Mouse (Mus musculus): Measurements from ENCODE around the gene Wasf3. TPM values are rescaled to one million over a fixed set of nuclear protein-coding genes. Genes with fewer than 3 reads are reported as not detected.

Wasf3 gene
- polyA plus RNA-seq (2015; fragmentation: Nextera tagmentation; extraction: Ambion mirVana), result 14.1 and 14.2 TPM in 2 replicates

DNA sequence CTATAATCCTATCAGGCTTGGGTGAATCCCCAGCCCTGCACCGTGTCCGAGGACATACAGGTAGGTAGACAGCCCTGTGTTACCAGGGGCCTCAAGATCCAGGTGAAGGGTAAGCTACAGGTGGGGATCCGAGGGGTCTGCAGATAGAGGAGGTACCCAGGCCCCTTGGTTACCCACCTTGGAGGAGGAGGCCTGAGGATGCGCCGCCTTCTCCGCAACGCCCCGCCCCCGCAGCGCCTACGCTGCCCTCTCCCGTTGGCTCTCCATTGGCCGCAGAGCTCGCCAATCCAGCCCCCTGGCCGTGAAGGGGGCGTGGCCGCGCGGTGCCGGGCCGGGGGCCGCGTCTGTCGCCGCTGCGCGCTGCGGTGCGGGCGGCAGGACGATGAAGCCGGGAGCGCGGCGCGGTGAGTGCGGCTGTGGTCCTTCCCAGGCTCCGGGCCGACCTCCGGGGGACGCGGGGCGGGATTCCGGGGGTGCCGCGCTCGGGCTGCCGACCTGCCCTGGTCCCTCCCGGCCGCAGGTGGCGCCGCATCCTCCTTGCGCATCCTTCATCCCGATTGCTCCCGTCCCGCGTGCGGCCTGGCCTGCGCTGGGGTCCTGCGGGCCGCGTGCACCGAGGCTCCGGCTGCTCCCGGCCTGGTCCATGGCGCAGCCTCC is at the start of gene Wasf3:
Gene Wasf3, plus strand, starts transcription at position 51 of the 657 bp plus-strand sequence.
- H3K4me3 ChIP-seq, result peak within 1 kb of the TSS; percentile 72
- no peaks in the 10 kb centered on the region for H3K36me3 ChIP-seq
- H3K4me2 ChIP-seq, result peak within 1 kb of the TSS; percentile 73
- under 1% methylated on average over 58 of the region's 66 CpGs for WGBS
- peak within 1 kb of the TSS; percentile 86 for H3K9ac ChIP-seq
- peaks cover 7% of the 10 kb centered on the region for H3K4me1 ChIP-seq (replicated peaks)
- ATAC-seq (ENCODE audit: low FRiP score), result peak; percentile 97
- H3K27ac ChIP-seq, result peak within 1 kb of the TSS; percentile 85
- no peaks in the 10 kb centered on the region for H3K27me3 ChIP-seq
- H3K9me3 ChIP-seq, result no peaks in the 10 kb centered on the region

DNA sequence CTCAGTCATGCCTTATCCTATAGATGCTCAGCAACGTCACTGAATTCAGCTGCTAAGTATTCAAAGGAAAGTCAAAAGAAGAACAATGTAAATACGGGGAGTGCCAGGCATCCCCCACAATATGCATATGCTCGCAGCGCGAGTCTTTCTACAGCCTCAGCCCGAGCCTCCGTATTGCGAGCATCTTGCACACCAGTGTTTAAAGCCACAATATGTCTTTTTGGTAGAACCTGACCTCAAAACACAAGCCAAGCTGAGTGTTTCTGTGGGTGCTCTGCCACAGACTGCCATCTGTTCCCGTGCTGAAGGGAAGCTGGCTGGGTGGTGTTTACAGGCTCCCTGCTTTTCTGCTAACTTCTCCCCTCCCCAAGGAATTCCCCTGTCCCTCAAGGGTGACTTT is 46.7 kb upstream of the Wasf3 start:
- Histone ChIP-seq H3K9ac (no peak overlapping the region), H3K4me2 (no peak overlapping the region), H3K36me3 (no peaks in the 10 kb centered on the region), H3K9me3 (no peaks in the 10 kb centered on the region), H3K27ac (no peak overlapping the region), H3K4me3 (no peak overlapping the region), H3K4me1 (replicated peaks) (no peaks in the 10 kb centered on the region), H3K27me3 (no peaks in the 10 kb centered on the region)
- ATAC-seq (ENCODE audit: low FRiP score), result no peak
- 56% methylated on average over 9 of the region's 9 CpGs for WGBS

DNA sequence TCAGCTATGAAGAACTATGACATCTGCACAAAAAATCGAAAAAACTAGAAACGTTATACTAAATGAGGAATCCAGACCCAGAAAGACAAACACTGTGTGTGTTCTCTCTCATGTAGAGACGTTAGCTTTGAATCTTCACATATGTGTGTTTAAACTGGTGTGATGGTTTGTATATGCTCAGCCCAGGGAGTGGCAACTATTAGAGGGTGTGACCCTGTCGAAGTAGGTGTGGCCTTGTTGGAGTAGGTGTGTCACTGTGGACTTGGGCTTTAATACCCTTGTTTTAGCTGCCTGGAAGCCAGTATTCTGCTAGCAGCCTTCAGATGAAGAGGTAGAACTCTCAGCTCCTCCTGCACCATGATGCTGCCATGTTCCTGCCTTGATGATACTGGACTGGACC is 44.7 kb upstream of the Wasf3 start:
- Histone ChIP-seq H3K4me3 (no peak overlapping the region), H3K27ac (no peak overlapping the region), H3K9ac (no peak overlapping the region), H3K27me3 (no peaks in the 10 kb centered on the region), H3K4me1 (replicated peaks) (no peaks in the 10 kb centered on the region), H3K9me3 (no peaks in the 10 kb centered on the region), H3K4me2 (no peak overlapping the region), H3K36me3 (no peaks in the 10 kb centered on the region)
- 87% methylated on average over 4 of the region's 4 CpGs for WGBS
- no peak for ATAC-seq (ENCODE audit: low FRiP score)

DNA sequence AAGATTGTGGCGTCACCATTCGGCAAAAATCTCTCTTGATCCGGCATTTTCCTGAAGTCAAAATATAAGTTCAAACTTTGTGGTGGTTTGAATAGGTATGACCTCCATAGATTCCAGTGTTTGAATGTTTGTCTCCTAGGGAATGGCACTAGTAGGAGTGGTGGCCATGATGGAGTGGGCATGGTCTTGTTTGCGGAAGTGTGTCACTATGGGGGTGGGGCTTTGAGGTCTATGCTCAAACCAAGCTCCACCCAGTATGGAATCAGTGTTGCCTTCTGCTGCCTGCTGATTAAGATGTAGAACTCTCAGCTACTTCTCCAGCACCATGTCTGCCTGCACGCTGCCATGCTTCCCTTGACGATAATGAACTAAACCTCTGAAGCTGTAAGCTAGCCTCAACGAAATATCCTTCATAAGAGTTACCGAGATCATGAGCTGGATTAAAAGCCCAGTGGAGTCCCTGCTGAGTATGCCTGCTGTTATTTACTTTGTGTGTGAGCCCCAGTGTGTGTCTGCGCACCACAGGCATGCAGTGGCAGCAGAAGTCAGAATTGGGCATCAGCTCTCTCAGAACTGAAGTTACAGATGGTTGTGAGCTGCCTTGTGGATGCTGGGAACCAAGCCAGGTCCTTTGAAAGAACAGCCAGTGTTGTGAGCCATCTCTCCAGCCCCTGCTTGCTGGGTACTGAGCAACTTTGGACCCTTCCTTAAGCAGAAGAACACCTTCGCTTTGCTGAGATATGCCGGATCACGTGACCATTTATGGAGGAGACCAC is 39.7 kb upstream of the Wasf3 start:
- Histone ChIP-seq H3K27ac (no peak overlapping the region), H3K4me2 (no peak overlapping the region), H3K36me3 (no peaks in the 10 kb centered on the region), H3K9me3 (no peaks in the 10 kb centered on the region), H3K4me1 (replicated peaks) (no peaks in the 10 kb centered on the region), H3K4me3 (no peak overlapping the region), H3K9ac (no peak overlapping the region), H3K27me3 (no peaks in the 10 kb centered on the region)
- no peak for ATAC-seq (ENCODE audit: low FRiP score)
- WGBS, result 91% methylated on average over 12 of the region's 12 CpGs

GRCm38 (mm10) chr5:146347081-146347480 is 37.7 kb upstream of the Wasf3 start:
- Histone ChIP-seq H3K9me3 (no peaks in the 10 kb centered on the region), H3K9ac (no peak overlapping the region), H3K36me3 (no peaks in the 10 kb centered on the region), H3K4me1 (replicated peaks) (no peaks in the 10 kb centered on the region), H3K4me2 (no peak overlapping the region), H3K27ac (no peak overlapping the region), H3K27me3 (no peaks in the 10 kb centered on the region), H3K4me3 (no peak overlapping the region)
- 91% methylated on average over 6 of the region's 6 CpGs for WGBS
- no peak for ATAC-seq (ENCODE audit: low FRiP score)

DNA sequence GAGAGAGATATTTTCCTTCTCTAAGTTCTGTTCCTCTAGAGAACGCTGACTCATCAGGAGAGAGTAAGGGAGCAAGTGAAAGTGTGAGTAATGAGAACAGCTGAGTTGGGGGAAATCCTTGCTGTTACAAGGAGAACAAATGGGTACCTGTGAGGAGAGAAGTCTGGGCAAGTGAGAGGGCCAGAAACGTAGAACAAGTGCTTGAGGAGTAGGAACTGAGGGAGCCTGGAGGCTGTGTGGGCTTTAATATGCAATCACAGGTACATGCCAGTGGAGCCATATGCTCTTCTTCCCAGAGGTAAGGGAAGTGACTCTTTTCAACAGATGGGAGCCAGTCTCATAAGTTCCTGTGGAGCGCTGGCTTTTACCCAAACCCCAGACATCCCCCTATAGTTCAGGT is 35.6 kb upstream of the Wasf3 start:
- Histone ChIP-seq H3K9me3 (no peaks in the 10 kb centered on the region), H3K4me2 (no peak overlapping the region), H3K27me3 (no peaks in the 10 kb centered on the region), H3K36me3 (no peaks in the 10 kb centered on the region), H3K4me3 (no peak overlapping the region), H3K4me1 (replicated peaks) (no peaks in the 10 kb centered on the region), H3K27ac (no peak overlapping the region), H3K9ac (no peak overlapping the region)
- 86% methylated on average over 3 of the region's 3 CpGs for WGBS
- no peak for ATAC-seq (ENCODE audit: low FRiP score)

GRCm38 (mm10) chr5:146350784-146351183 is 34.0 kb upstream of the Wasf3 start:
- WGBS, result 86% methylated on average over 11 of the region's 11 CpGs
- H3K27me3 ChIP-seq, result no peaks in the 10 kb centered on the region
- no peak for ATAC-seq (ENCODE audit: low FRiP score)

DNA sequence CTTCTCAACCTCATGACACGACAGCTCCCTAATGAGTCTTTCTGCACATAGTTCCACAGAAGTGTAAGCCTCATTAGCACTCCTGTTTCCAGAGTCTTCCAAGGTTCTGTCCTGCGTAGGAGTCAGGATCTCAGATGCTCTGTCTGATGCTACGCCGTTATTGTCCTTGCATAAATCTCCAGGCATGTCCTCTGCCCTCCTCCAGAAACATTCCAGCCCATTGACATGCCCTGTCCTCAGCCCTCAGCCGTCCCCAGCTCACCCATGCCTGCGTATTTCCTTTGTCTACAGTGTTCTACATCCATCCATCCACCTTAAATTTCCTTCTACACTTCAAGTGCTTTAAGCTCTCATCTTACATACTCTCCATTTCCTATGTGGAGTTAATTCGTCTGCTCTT is 32.8 kb upstream of the Wasf3 start:
- H3K27ac ChIP-seq, result no peak overlapping the region
- H3K27me3 ChIP-seq, result no peaks in the 10 kb centered on the region
- no peaks in the 10 kb centered on the region for H3K9me3 ChIP-seq
- H3K4me2 ChIP-seq, result no peak overlapping the region
- no peak overlapping the region for H3K4me3 ChIP-seq
- WGBS, result 89% methylated on average over 7 of the region's 7 CpGs
- no peaks in the 10 kb centered on the region for H3K36me3 ChIP-seq
- no peak for ATAC-seq (ENCODE audit: low FRiP score)
- no peak overlapping the region for H3K9ac ChIP-seq
- no peaks in the 10 kb centered on the region for H3K4me1 ChIP-seq (replicated peaks)

More at GRCm38 (mm10) chr5:146350784-146351183, 34.0 kb upstream of the Wasf3 start:
- no peaks in the 10 kb centered on the region for H3K9me3 ChIP-seq
- H3K27ac ChIP-seq, result no peak overlapping the region
- H3K36me3 ChIP-seq, result no peaks in the 10 kb centered on the region
- H3K4me3 ChIP-seq, result no peak overlapping the region
- no peak overlapping the region for H3K9ac ChIP-seq
- no peak overlapping the region for H3K4me2 ChIP-seq
- H3K4me1 ChIP-seq (replicated peaks), result no peaks in the 10 kb centered on the region

GRCm38 (mm10) chr5:146360386-146360785 is 24.4 kb upstream of the Wasf3 start:
- no peaks in the 10 kb centered on the region for H3K27me3 ChIP-seq
- 36% methylated on average over 10 of the region's 10 CpGs for WGBS
- H3K36me3 ChIP-seq, result no peaks in the 10 kb centered on the region
- H3K9ac ChIP-seq, result no peak overlapping the region
- no peak for ATAC-seq (ENCODE audit: low FRiP score)
- no peak overlapping the region for H3K4me2 ChIP-seq
- H3K27ac ChIP-seq, result no peak overlapping the region
- no peaks in the 10 kb centered on the region for H3K4me1 ChIP-seq (replicated peaks)
- no peaks in the 10 kb centered on the region for H3K9me3 ChIP-seq
- no peak overlapping the region for H3K4me3 ChIP-seq

DNA sequence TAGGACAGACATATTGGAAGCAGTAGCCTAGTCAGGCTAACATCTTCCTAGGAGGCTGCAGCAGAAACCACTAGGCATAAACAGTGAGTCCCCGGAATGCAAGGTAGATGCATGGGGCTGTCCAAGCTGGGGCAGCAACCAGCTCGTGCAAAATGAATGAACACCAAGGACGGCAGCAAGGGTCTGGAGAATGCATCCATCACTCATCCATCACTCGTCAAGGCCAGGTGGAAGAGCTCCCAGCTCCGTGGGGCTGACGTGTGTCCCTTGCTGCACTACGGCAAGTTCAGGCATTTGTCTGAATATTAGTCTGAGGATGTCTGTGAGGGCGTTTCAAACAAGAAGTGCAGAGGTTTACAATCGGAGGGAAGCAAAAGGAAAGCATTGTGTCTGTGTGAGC is 22.1 kb upstream of the Wasf3 start:
- no peak overlapping the region for H3K27ac ChIP-seq
- H3K9ac ChIP-seq, result no peak overlapping the region
- no peaks in the 10 kb centered on the region for H3K4me1 ChIP-seq (replicated peaks)
- ATAC-seq (ENCODE audit: low FRiP score), result no peak
- no peaks in the 10 kb centered on the region for H3K36me3 ChIP-seq
- 76% methylated on average over 9 of the region's 9 CpGs for WGBS
- no peak overlapping the region for H3K4me3 ChIP-seq
- H3K4me2 ChIP-seq, result no peak overlapping the region
- no peaks in the 10 kb centered on the region for H3K27me3 ChIP-seq
- H3K9me3 ChIP-seq, result no peaks in the 10 kb centered on the region

DNA sequence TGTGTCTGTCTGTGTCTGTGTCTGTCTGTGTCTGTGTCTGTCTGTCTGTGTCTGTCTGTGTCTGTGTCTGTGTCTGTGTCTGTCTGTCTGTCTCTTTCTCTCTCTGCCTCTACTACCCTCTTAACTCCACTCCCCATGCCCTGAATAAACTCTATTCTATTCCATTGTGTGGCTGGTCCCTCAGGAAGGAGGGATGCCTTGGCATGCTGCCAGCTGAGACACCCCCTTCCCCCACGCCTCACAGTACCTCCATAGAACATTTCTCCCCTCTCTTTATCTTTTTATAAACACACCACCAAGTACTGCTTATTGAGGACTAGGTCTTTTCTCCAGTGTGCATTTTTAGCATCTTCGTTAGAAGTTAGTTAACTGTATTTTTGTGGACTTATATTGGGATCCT is 16.4 kb upstream of the Wasf3 start:
- no peaks in the 10 kb centered on the region for H3K9me3 ChIP-seq
- H3K27ac ChIP-seq, result no peak overlapping the region
- H3K4me2 ChIP-seq, result no peak overlapping the region
- H3K4me3 ChIP-seq, result no peak overlapping the region
- H3K36me3 ChIP-seq, result no peaks in the 10 kb centered on the region
- no peak overlapping the region for H3K9ac ChIP-seq
- ATAC-seq (ENCODE audit: low FRiP score), result no peak
- WGBS, result 57% methylated on average over 2 of the region's 2 CpGs
- no peaks in the 10 kb centered on the region for H3K27me3 ChIP-seq
- peaks cover 7% of the 10 kb centered on the region; the same call in 1 of the 2 replicates for H3K4me1 ChIP-seq (replicated peaks)

GRCm38 (mm10) chr5:146368971-146369370 is 15.8 kb upstream of the Wasf3 start:
- WGBS, result 77% methylated on average over 13 of the region's 13 CpGs

GRCm38 (mm10) chr5:146370794-146371193 is 14.0 kb upstream of the Wasf3 start:
- no peak overlapping the region for H3K27ac ChIP-seq

More at GRCm38 (mm10) chr5:146368971-146369370, 15.8 kb upstream of the Wasf3 start:
- Histone ChIP-seq H3K9ac (no peak overlapping the region), H3K27me3 (no peaks in the 10 kb centered on the region), H3K4me2 (no peak overlapping the region), H3K36me3 (no peaks in the 10 kb centered on the region), H3K4me3 (no peak overlapping the region), H3K27ac (no peak overlapping the region), H3K9me3 (no peaks in the 10 kb centered on the region), H3K4me1 (replicated peaks) (peaks cover 7% of the 10 kb centered on the region; the same call in 1 of the 2 replicates)
- no peak for ATAC-seq (ENCODE audit: low FRiP score)

More at GRCm38 (mm10) chr5:146370794-146371193, 14.0 kb upstream of the Wasf3 start:
- 95% methylated on average over 8 of the region's 8 CpGs for WGBS
- H3K36me3 ChIP-seq, result no peaks in the 10 kb centered on the region
- no peaks in the 10 kb centered on the region for H3K9me3 ChIP-seq
- peaks cover 7% of the 10 kb centered on the region; the same call in 1 of the 2 replicates for H3K4me1 ChIP-seq (replicated peaks)
- no peak overlapping the region for H3K4me2 ChIP-seq
- H3K9ac ChIP-seq, result no peak overlapping the region
- no peaks in the 10 kb centered on the region for H3K27me3 ChIP-seq
- no peak for ATAC-seq (ENCODE audit: low FRiP score)
- H3K4me3 ChIP-seq, result no peak overlapping the region
